Mouse (Mus musculus) left cerebral cortex, postnatal 10 days (tissue): ENCODE measurements around the gene Txnrd3. TPM values are rescaled to one million over a fixed set of nuclear protein-coding genes. Genes with fewer than 3 reads are reported as not detected.

Experiments used
- DNase-seq, 2 experiments: peaks; one replicate each; pipeline ENCODE4 v3.0.0; 2021 to 2022; ENCODE audit warnings: low spot score in 2 of 2, mixed read lengths in 1 of 2; ENCODE audit errors: extremely low spot score in 1 of 2
- intact Hi-C: fragments of 180-260 bp; cut with DNase I; formaldehyde crosslinking; loops from one replicate; pipeline ENCODE4 v1.15.1; 2025
- total RNA-seq, 2 experiments: library from RNA; stranded (reverse); gene quantifications; 2 replicates each; pipeline ENCODE4 v1.2.3; 2021

Txnrd3 gene
- 10 to 100 TPM in 1 of 2 experiments, 1 to 10 TPM in 1; 10.0 to 10.6 TPM for total RNA-seq

DNA sequence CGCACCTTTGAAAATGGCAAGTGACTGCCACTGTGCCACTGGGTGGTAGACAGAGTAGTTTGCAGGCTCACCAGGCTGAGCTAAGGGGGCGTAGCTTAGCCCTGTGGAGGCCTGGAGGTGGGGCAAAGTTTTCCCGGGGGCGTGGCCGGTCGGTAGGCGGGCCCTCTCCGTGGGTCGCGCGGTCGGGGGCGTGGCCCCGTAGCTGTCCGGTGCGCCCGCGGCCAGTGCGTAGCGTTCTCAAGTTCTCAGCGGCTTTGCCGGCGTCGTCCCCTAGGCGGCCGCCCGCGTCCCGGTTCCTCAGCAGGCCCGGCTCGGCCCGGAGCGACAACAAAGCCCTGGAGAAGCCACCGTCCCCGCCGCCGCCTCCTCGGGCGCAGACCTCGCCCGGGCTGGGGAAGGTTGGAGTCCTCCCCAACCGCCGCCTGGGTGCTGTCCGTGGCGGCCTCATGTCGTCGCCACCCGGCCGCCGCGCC is at the start of gene Txnrd3:
Gene Txnrd3 (plus strand): TSS at position 191 of the 473 bp plus-strand sequence.
- DNase-seq = peak; percentile 69 to 93
- intact Hi-C loops = no loop called here

GRCm38 (mm10) chr6:89595018-89595776 is 48.6 kb upstream of the Txnrd3 start, which contains the start of gene Chchd6:
TSS of gene Chchd6 (minus strand) at chr6:89595652.
- peak; percentile 96 for DNase-seq
- intact Hi-C loops = no loop called here

GRCm38 (mm10) chr6:89595777-89596146 is 48.0 kb upstream of the Txnrd3 start:
- no peak for DNase-seq
- intact Hi-C loops = no loop called here

GRCm38 (mm10) chr6:89596510-89596909 is 47.3 kb upstream of the Txnrd3 start:
- intact Hi-C loops = no loop called here
- DNase-seq = no peak

DNA sequence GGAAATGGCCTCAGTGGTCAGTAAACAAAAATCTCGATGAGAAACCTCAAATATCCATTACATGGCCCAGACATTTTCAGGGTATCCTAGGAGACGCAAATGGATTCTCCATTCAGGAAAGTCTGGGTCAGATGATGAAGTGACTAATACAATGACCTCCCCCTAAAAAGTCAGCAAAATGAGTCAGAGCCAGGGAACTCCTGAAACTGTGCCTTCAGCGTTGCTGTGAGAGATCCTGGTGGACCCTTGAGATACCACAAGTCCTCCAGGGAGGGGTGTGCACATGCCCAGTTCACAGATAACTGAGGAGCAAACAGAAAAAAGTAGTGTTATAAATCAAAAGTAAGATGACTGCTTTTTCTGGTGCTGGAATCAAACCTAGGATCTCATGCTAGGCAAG is 37.7 kb upstream of the Txnrd3 start:
- intact Hi-C loops = no loop called here

GRCm38 (mm10) chr6:89607999-89608398 is 35.8 kb upstream of the Txnrd3 start:
- intact Hi-C loops = no loop called here
- no peak for DNase-seq

More for the DNA sequence above, 37.7 kb upstream of the Txnrd3 start:
- DNase-seq = no peak

DNA sequence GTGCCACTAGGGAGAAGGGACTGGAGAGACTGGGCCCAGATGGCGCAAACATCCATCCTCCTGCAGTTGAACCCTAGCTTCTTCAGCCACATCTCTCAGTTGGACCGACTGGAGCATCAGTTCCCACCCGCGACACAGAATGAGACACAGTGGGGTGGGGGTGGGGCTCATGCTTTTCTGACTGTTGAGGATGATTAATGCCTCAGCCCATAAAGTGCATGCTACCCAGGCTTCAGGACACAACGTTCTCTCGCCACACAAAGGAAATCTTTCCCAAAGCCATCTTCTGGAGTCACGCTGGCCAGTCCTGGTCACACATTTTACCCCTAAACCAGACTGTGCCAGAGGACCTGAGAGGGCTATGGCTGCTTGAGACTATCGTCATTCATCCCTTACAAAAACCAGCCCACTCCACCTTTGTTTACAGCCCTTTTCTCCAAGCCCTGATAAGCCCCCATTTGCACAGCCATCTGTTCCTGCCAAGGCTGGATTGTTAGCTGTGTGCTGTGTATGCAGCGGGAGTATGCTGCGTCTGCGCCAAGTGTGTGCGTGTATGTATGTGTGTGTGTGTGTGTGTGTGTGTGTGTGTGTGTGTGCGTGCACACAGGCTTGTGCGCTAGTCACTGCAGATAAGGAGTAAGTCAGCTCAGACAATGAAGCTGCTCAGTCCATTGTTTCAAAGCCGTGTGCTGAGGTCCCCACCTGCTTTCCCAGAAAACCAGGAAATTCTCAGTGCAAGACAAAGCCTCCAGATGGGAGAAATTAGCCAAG is 30.3 kb upstream of the Txnrd3 start:
- DNase-seq = peak; percentile 60 to 67
- intact Hi-C loops = no loop called here

DNA sequence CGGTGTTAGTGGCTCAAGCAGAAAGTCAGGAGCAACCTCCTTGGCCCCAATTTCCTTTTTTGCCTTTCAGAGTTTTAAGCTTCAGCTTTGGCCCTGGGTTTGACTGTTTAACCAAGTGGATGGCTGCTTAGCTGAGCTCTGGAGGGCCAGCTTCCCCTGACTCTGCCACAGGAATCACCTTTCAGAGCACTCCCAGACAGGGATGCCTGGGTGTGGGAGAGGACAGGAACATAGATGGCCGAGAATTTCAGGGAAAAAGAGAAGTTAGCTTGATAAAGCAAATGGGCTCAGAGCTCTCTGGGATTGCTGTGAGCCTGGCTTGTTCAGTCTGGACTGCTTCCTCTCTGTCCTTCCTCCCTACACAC is 29.7 kb upstream of the Txnrd3 start:
- intact Hi-C loops = no loop called here
- DNase-seq = no peak

DNA sequence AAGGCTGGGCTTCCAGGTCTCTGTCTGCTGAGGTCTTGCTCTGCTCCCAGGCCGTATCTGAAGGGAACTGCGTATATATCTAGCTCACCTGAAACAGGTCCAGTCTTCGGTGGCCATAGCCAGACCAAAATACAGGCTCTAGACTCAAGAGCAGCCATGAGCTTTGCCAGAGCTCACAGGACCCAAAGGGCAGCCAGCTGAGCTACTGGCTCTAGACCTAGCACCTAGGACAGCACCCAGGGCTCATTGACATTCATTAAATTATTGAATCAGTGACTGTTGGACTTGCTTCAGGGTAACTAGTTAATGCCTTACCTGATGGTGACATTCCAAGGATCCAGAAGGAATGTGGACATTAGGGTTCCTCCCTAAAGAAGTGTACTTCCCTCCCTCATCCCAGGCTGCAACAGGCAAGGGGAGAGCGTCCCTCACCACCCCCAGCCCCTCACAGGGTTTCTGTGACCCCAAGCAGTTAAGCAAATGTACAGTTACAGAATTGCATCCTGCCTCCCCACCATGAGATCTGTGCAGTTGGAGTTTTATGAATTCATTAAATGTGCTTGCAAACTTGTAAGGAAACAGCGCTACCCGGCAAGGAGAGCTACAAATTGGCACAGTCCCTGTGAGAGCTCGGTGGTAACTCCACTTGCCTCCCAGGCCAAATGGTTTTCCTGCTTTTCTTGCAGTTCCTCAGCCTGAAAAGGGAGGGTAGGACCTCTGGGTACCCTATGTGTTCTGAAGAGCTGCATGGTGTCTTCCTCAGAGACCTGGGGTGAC is 29.0 kb upstream of the Txnrd3 start:
- intact Hi-C loops = no loop called here
- DNase-seq = no peak

GRCm38 (mm10) chr6:89615373-89615755 is 28.4 kb upstream of the Txnrd3 start:
- intact Hi-C loops = no loop called here

DNA sequence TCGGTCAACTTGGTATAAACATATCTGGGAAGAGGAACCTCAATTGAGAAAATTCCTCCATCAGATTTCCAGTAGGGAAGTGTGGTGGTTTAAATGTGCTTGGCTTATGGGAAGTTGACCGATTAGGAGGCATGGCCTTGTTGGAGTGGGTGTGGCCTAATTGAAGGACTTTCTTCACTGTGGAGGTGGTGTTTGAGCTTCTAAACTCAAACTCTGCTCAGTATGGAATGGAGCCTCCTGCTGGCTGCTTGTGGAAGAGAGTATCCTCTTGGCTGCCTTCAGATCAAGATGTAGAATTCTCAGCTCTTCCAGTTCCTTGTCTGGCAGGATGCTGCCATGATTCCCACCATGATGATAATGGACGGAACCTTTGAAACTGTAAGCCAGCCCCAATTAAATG is 21.1 kb upstream of the Txnrd3 start:
- intact Hi-C loops = no loop called here
- no peak for DNase-seq

More at GRCm38 (mm10) chr6:89615373-89615755, 28.4 kb upstream of the Txnrd3 start:
- no peak for DNase-seq

- DNase-seq = no peak
- intact Hi-C loops = no loop called here
These were observed 15.6 kb upstream of the Txnrd3 start for GRCm38 (mm10) chr6:89628045-89628785.

DNA sequence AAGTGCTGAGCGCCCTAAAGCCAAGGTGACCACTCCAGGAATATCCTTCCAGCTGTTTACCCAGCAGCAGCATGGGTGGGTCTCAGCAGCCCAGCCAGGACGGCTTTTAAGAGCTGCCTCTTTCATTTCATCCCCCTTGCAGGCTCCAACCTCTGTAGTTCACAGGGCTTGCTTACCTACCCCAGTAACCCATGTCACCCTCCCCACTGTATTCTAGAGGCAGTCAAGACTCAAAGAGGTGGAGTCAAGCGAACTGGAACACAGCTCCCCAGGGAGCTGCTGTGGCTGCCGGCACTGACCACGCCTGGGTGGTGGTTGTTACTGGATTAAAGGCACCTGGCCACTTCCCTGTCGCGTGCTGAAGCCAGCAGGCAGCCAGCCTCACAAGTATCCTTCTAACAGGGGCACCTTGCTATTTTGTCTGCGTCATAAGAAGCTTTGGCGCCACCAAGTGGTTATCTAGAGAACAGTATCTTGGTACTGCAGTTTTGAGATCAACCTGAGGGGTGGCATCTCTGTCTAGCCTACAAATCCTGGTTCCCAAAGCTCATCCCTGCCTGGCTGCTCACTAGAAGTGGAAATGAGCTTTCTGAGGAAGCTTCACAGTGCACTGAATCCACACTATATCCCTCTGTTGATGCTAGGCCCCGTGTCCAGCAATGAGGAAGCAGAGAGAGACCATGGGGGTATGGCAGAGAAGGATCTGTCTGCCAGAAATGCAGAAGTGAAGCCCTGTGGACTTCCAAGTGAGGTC is 11.8 kb upstream of the Txnrd3 start:
- peak; percentile 86 to 88 for DNase-seq
- intact Hi-C loops = loop anchor here (5.0 kb wide), 3 partner anchors 75 to 700 kb away; partner anchors contain the start of gene Plxna1

DNA sequence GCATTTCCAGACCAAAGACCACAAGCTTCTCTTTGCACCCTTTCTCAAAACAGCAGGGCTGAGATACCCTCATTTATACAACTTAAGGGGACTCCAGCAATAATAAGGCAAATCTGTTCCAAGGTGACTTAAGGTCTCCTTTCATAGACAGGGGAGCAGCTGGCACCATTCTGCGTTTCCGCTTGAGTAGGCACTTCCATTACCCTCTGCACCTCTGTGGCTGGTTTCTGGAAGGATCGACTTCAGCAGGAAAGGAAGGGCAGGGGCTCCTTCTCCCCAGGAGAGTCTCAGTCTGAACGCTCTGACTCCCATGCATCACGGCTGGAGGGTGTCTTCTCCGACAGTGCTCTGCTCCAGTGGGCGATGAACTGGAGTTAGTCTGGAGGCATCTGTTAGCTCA is 10.7 kb upstream of the Txnrd3 start:
- intact Hi-C loops = loop anchor here (5.0 kb wide), 3 partner anchors 76 to 701 kb away; partner anchors contain the start of gene Plxna1
- no peak for DNase-seq

GRCm38 (mm10) chr6:89634400-89634799 is 9.4 kb upstream of the Txnrd3 start:
- DNase-seq = no peak
- intact Hi-C loops = loop anchor here (5.0 kb wide), 3 partner anchors 77 to 702 kb away; partner anchors contain the start of gene Plxna1

DNA sequence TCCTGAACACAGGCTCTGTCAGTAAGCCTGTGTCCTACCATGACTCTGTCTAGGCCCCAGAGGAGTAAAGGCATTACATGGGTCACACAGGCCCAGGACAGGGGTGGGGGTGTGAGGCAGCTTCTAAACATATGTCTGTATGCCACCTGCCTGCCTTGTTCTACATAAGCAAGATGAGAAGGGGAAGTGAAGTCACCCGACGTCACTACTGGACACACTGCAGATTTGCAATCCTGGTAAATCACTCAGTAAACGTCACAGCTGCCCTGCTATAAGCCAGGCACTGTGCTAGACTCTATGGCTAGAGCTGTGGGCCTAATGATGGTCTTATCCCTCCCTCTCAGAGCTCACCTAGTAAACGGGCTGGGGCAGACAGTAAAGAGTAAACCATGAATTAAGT is 5.8 kb upstream of the Txnrd3 start:
- intact Hi-C loops = no loop called here

DNA sequence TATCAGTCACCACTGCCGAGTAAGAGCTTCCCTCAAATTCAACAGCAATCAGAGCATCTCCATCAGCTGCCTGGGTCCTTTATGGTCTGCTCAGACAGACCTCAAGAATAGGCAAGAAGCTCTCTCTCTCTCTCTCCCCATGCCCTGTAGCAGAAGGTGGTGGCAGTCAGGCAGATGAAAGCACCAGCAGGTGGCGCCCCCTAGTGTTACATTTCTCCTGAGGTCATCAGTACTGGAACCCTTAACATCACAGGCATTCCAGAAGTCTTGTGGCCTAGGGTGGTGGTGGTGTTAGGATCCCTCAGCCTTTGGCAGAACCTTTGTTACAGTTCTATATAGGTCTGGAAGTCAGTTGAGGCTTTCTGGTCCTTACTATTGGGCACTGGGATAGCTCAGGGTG is 4.8 kb upstream of the Txnrd3 start:
- intact Hi-C loops = no loop called here
- DNase-seq = peak in 1 of 2 experiments; percentile 54

More for the DNA sequence above, 5.8 kb upstream of the Txnrd3 start:
- DNase-seq = no peak
